Mouse (Mus musculus) G1E (cell line): ENCODE results near the gene Stat5b.

ENCODE experiments used
- CTCF ChIP-seq: IDR thresholded peaks from 2 replicates; pipeline ENCODE4 v1.5.1; 2012; ENCODE audit warnings: low read depth, low read length, inconsistent platforms, mixed read lengths
- GATA1 ChIP-seq: IDR thresholded peaks from 2 replicates; pipeline ENCODE4 v1.6.1; 2012; ENCODE audit warnings: borderline replicate concordance, low read length, inconsistent platforms, mixed read lengths
- GATA2 ChIP-seq: IDR thresholded peaks from 2 replicates; pipeline ENCODE4 v1.6.1; 2012; ENCODE audit warnings: low read depth, low read length, inconsistent platforms, borderline replicate concordance
- POLR2AphosphoS5 ChIP-seq: IDR thresholded peaks from 2 replicates; pipeline ENCODE4 v1.6.1; 2012; ENCODE audit warnings: low read depth, low read length, inconsistent platforms; ENCODE audit not compliant: insufficient replicate concordance

DNA sequence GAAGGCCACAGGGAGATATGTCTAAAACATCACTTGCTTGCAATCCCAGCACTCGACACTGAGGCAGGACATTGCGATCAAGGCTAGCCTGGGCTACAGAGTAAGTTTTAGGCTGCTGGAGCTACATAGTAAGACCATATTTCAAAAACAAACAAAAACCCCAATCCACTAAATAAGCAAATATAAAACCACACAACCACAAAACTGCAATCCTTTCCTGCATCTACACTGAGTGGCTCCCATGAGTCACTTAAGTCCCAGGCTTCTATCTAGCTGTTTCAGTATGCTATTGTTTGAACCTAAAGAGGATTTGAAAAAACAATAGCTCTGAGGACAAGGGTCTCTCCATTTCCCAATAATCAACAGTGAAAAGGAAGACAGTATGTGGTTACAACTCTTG is 55.1 kb downstream of the Stat5b start:
- TF ChIP-seq CTCF (no peak), GATA2 (no peak), GATA1 (no peak), POLR2AphosphoS5 (no peak)
